ENCODE assay signal across 9 mouse cellular contexts in genomic region chr11:75535106-75535795, GRCm38 (mm10). TPM values are rescaled to one million over a fixed set of nuclear protein-coding genes. Genes with fewer than 3 reads are reported as not detected.
A peak's percentile ranks its signal among the peaks of the same experiment; 100 is the strongest.
DNase-seq lines count a peak whose midpoint lies in the region; ATAC-seq and TF ChIP-seq lines count a peak whose summit lies in the region.
"Had no signal": no experiment of that assay in that cellular context is flagged by ENCODE, and none has a peak within 500 bp of the region (broad histone marks: within the 10 kb centered on the region; RNA-seq: fewer than 3 reads in every experiment).

No protein-coding gene starts in this region.

- H3K27ac ChIP-seq in midbrain, embryonic 12.5 days (replicated peaks): no peak overlapping the region
- H3K27ac ChIP-seq in midbrain, embryonic 11.5 days (ENCODE audit: low read depth, low read length): no peak overlapping the region
- peak overlapping the region; percentile 41; the same call in 1 of the 2 replicates for H3K27ac ChIP-seq in kidney, embryonic 16.5 days (ENCODE audit: low read length)
- peak overlapping the region; percentile 91 for H3K27ac ChIP-seq in small intestine, adult 2 months (ENCODE audit: insufficient read depth, low read depth, low read length)
- no peak overlapping the region for H3K27ac ChIP-seq in lung, postnatal 0 days (ENCODE audit: low read length)
- H3K27ac ChIP-seq: embryonic facial prominence, embryonic 12.5 days had no signal

- no peaks in the 10 kb centered on the region; the same call in 1 of the 2 replicates for H3K27me3 ChIP-seq in midbrain, embryonic 12.5 days
- H3K27me3 ChIP-seq in midbrain, embryonic 11.5 days (ENCODE audit: control insufficient read depth, insufficient read depth, low read length): no peaks in the 10 kb centered on the region
- H3K27me3 ChIP-seq in kidney, embryonic 16.5 days (ENCODE audit: insufficient read depth, low read length): no peaks in the 10 kb centered on the region
- no peaks in the 10 kb centered on the region for H3K27me3 ChIP-seq in small intestine, adult 2 months (ENCODE audit: control insufficient read depth, insufficient read depth, low read length)
- no peaks in the 10 kb centered on the region for H3K27me3 ChIP-seq in lung, postnatal 0 days (replicated peaks; ENCODE audit: insufficient read depth, low read length)
- H3K27me3 ChIP-seq: embryonic facial prominence, embryonic 12.5 days had no signal

- ATAC-seq in cerebellum, adult (ENCODE audit: insufficient number of reproducible peaks, low FRiP score, low TSS enrichment): no peak
- ATAC-seq in midbrain, embryonic 12.5 days (ENCODE audit: low FRiP score, low read depth): no peak
- ATAC-seq in midbrain, embryonic 11.5 days (ENCODE audit: low FRiP score): no peak
- no peak for ATAC-seq in kidney, embryonic 16.5 days (ENCODE audit: low FRiP score, low TSS enrichment)
- ATAC-seq in lung, postnatal 0 days: no peak

- H3K9ac ChIP-seq in midbrain, embryonic 12.5 days (replicated peaks): 0 out of 2 replicates have a peak overlapping the region, but pooled peaks have one; percentile 7
- no peak overlapping the region for H3K9ac ChIP-seq in midbrain, embryonic 11.5 days (ENCODE audit: low read length)
- peak overlapping the region; percentile 44; the same call in 1 of the 2 replicates for H3K9ac ChIP-seq in kidney, embryonic 16.5 days (replicated peaks; ENCODE audit: low read length)
- H3K9ac ChIP-seq in lung, postnatal 0 days (replicated peaks; ENCODE audit: low read depth): no peak overlapping the region
- H3K9ac ChIP-seq: embryonic facial prominence, embryonic 12.5 days had no signal

- no peak overlapping the region for H3K4me2 ChIP-seq in midbrain, embryonic 12.5 days (replicated peaks)
- H3K4me2 ChIP-seq in midbrain, embryonic 11.5 days: no peak overlapping the region
- peak overlapping the region; percentile 26; the same call in 1 of the 2 replicates for H3K4me2 ChIP-seq in kidney, embryonic 16.5 days (replicated peaks; ENCODE audit: low read depth, low read length)
- H3K4me2 ChIP-seq in lung, postnatal 0 days (replicated peaks; ENCODE audit: low read depth, low read length): no peak overlapping the region
- H3K4me2 ChIP-seq: embryonic facial prominence, embryonic 12.5 days had no signal

- H3K36me3 ChIP-seq in midbrain, embryonic 12.5 days: no peaks in the 10 kb centered on the region
- no peaks in the 10 kb centered on the region for H3K36me3 ChIP-seq in midbrain, embryonic 11.5 days (ENCODE audit: control insufficient read depth, insufficient read depth, low read length)
- H3K36me3 ChIP-seq in kidney, embryonic 16.5 days (ENCODE audit: insufficient read depth, low read length): no peaks in the 10 kb centered on the region
- peaks cover 27% of the 10 kb centered on the region for H3K36me3 ChIP-seq in small intestine, adult 2 months (ENCODE audit: control insufficient read depth, insufficient read depth, low read length)
- no peaks in the 10 kb centered on the region for H3K36me3 ChIP-seq in lung, postnatal 0 days (ENCODE audit: insufficient read depth, low read length)
- H3K36me3 ChIP-seq: embryonic facial prominence, embryonic 12.5 days had no signal

- no peak for TF ChIP-seq EP300 in lung, postnatal 0 days (IDR thresholded peaks at IDR 0.05)

- no peak for TF ChIP-seq CTCF in small intestine, adult 2 months (IDR thresholded peaks at IDR 0.05; ENCODE audit: extremely low read depth, insufficient read length, insufficient replicate concordance, low read depth, low read length)
- no peak for TF ChIP-seq CTCF in lung, postnatal 0 days (IDR thresholded peaks at IDR 0.05)

- DNase-seq in cerebellum, adult 18-20 months: peak; percentile 49 to 53
- no peak for DNase-seq in midbrain, embryonic 11.5 days (ENCODE audit: low spot score, missing footprints)
- no peak for DNase-seq in lung, postnatal 0 days (ENCODE audit: low spot score)
- no peak for DNase-seq in adrenal gland, postnatal 4 days (ENCODE audit: low spot score in 2 of 2)

- H3K4me1 ChIP-seq in midbrain, embryonic 12.5 days: peaks cover 26% of the 10 kb centered on the region
- H3K4me1 ChIP-seq in midbrain, embryonic 11.5 days (ENCODE audit: control insufficient read depth, insufficient read depth, low read length): peaks cover 5% of the 10 kb centered on the region
- peaks cover 44% of the 10 kb centered on the region for H3K4me1 ChIP-seq in kidney, embryonic 16.5 days (ENCODE audit: insufficient read depth, low read length)
- peaks cover 16% of the 10 kb centered on the region for H3K4me1 ChIP-seq in small intestine, adult 2 months (ENCODE audit: control insufficient read depth, insufficient read depth, insufficient read length, low read length)
- peaks cover 20% of the 10 kb centered on the region for H3K4me1 ChIP-seq in lung, postnatal 0 days (ENCODE audit: insufficient read depth, low read depth, low read length)

- H3K9me3 ChIP-seq in midbrain, embryonic 12.5 days: no peaks in the 10 kb centered on the region
- H3K9me3 ChIP-seq in midbrain, embryonic 11.5 days (ENCODE audit: control insufficient read depth, low read length): no peaks in the 10 kb centered on the region
- H3K9me3 ChIP-seq in kidney, embryonic 16.5 days (ENCODE audit: low read length): no peaks in the 10 kb centered on the region
- H3K9me3 ChIP-seq in lung, postnatal 0 days (ENCODE audit: low read length): no peaks in the 10 kb centered on the region
- H3K9me3 ChIP-seq: embryonic facial prominence, embryonic 12.5 days had no signal

- no peak; the same call in 1 of the 2 replicates for TF ChIP-seq POLR2A in small intestine, adult 2 months (IDR thresholded peaks at IDR 0.05; ENCODE audit: low read depth, low read length)

- WGBS in midbrain, embryonic 12.5 days: 69% methylated on average over 13 of the region's 13 CpGs
- 63% methylated on average over 13 of the region's 13 CpGs for WGBS in midbrain, embryonic 11.5 days
- WGBS in kidney, embryonic 16.5 days: 20% methylated on average over 13 of the region's 13 CpGs
- WGBS in small intestine, adult 2 months: 36% methylated on average over 13 of the region's 13 CpGs
- WGBS in lung, postnatal 0 days: 40% methylated on average over 13 of the region's 13 CpGs

- H3K4me3 ChIP-seq in midbrain, embryonic 12.5 days: no peak overlapping the region
- H3K4me3 ChIP-seq in midbrain, embryonic 11.5 days (ENCODE audit: low read depth, low read length): no peak overlapping the region
- H3K4me3 ChIP-seq in kidney, embryonic 16.5 days (ENCODE audit: low read length): no peak overlapping the region
- H3K4me3 ChIP-seq in small intestine, adult 2 months (ENCODE audit: low read depth, low read length): peak overlapping the region; percentile 47
- no peak overlapping the region for H3K4me3 ChIP-seq in lung, postnatal 0 days (ENCODE audit: low read depth, low read length)
- H3K4me3 ChIP-seq: embryonic facial prominence, embryonic 12.5 days had no signal

RNA-seq across cellular contexts. Expression of gene Slc43a2, which starts 3.8 kb away (rescaled TPM):
- 12.7 and 15.4 TPM in 2 replicates for polyA plus RNA-seq in midbrain, embryonic 12.5 days (2016; fragmentation: Nextera tagmentation; extraction: Ambion mirVana)
- 3.3 and 3.7 TPM in 2 replicates for polyA plus RNA-seq in midbrain, embryonic 11.5 days (2014; fragmentation: Nextera tagmentation; extraction: Ambion mirVana)
- polyA plus RNA-seq in kidney, embryonic 16.5 days (2015; fragmentation: Nextera tagmentation; extraction: Ambion mirVana): 9.4 and 9.7 TPM in 2 replicates
- 165 and 508 TPM in 2 replicates for polyA plus RNA-seq in small intestine, adult 2 months (2012; rRNA removed)
- polyA plus RNA-seq in lung, postnatal 0 days (2015; fragmentation: Nextera tagmentation; extraction: Ambion mirVana): 18.2 and 24.0 TPM in 2 replicates
- 10 to 100 TPM; 24.2 to 33.0 TPM for total RNA-seq in adrenal gland, postnatal 4 days (2021)

RNA-seq across cellular contexts. Expression of gene Scarf1, which starts 21.9 kb away (rescaled TPM):
- polyA plus RNA-seq in midbrain, embryonic 12.5 days (2016; fragmentation: Nextera tagmentation; extraction: Ambion mirVana): 4.7 TPM in 2 replicates
- 2.9 and 3.4 TPM in 2 replicates for polyA plus RNA-seq in midbrain, embryonic 11.5 days (2014; fragmentation: Nextera tagmentation; extraction: Ambion mirVana)
- 19.2 and 19.5 TPM in 2 replicates for polyA plus RNA-seq in kidney, embryonic 16.5 days (2015; fragmentation: Nextera tagmentation; extraction: Ambion mirVana)
- polyA plus RNA-seq in small intestine, adult 2 months (2012; rRNA removed): 9.4 and 12.3 TPM in 2 replicates
- 18.5 and 21.2 TPM in 2 replicates for polyA plus RNA-seq in lung, postnatal 0 days (2015; fragmentation: Nextera tagmentation; extraction: Ambion mirVana)
- 10 to 100 TPM; 13.8 to 14.4 TPM for total RNA-seq in adrenal gland, postnatal 4 days (2021)

RNA-seq across cellular contexts. Expression of gene Rilp, which starts 25.4 kb away (rescaled TPM):
- polyA plus RNA-seq in midbrain, embryonic 12.5 days (2016; fragmentation: Nextera tagmentation; extraction: Ambion mirVana): 0.30 and 0.66 TPM in 2 replicates
- 0.53 and 0.72 TPM in 2 replicates for polyA plus RNA-seq in midbrain, embryonic 11.5 days (2014; fragmentation: Nextera tagmentation; extraction: Ambion mirVana)
- polyA plus RNA-seq in kidney, embryonic 16.5 days (2015; fragmentation: Nextera tagmentation; extraction: Ambion mirVana): 1.7 and 2.0 TPM in 2 replicates
- polyA plus RNA-seq in small intestine, adult 2 months (2012; rRNA removed): 8.0 and 15.0 TPM in 2 replicates
- 12.4 and 15.7 TPM in 2 replicates for polyA plus RNA-seq in lung, postnatal 0 days (2015; fragmentation: Nextera tagmentation; extraction: Ambion mirVana)
- 1 to 10 TPM; 7.7 to 8.5 TPM for total RNA-seq in adrenal gland, postnatal 4 days (2021)

RNA-seq across cellular contexts. Expression of gene Prpf8, which starts 48.6 kb away (rescaled TPM):
- polyA plus RNA-seq in midbrain, embryonic 12.5 days (2016; fragmentation: Nextera tagmentation; extraction: Ambion mirVana): 78.5 and 81.6 TPM in 2 replicates
- polyA plus RNA-seq in midbrain, embryonic 11.5 days (2014; fragmentation: Nextera tagmentation; extraction: Ambion mirVana): 94.9 and 100.0 TPM in 2 replicates
- 64.0 and 66.2 TPM in 2 replicates for polyA plus RNA-seq in kidney, embryonic 16.5 days (2015; fragmentation: Nextera tagmentation; extraction: Ambion mirVana)
- 23.4 and 44.2 TPM in 2 replicates for polyA plus RNA-seq in small intestine, adult 2 months (2012; rRNA removed)
- polyA plus RNA-seq in lung, postnatal 0 days (2015; fragmentation: Nextera tagmentation; extraction: Ambion mirVana): 19.7 and 22.5 TPM in 2 replicates
- 100 to 1,000 TPM; 142 to 156 TPM for total RNA-seq in adrenal gland, postnatal 4 days (2021)

RNA-seq across cellular contexts. Expression of gene Pitpna, which starts 52.6 kb away (rescaled TPM):
- polyA plus RNA-seq in midbrain, embryonic 12.5 days (2016; fragmentation: Nextera tagmentation; extraction: Ambion mirVana): 107 and 114 TPM in 2 replicates
- 87.9 and 90.7 TPM in 2 replicates for polyA plus RNA-seq in midbrain, embryonic 11.5 days (2014; fragmentation: Nextera tagmentation; extraction: Ambion mirVana)
- polyA plus RNA-seq in kidney, embryonic 16.5 days (2015; fragmentation: Nextera tagmentation; extraction: Ambion mirVana): 70.4 and 72.1 TPM in 2 replicates
- polyA plus RNA-seq in small intestine, adult 2 months (2012; rRNA removed): 88.0 and 185 TPM in 2 replicates
- polyA plus RNA-seq in lung, postnatal 0 days (2015; fragmentation: Nextera tagmentation; extraction: Ambion mirVana): 71.1 and 74.4 TPM in 2 replicates
- total RNA-seq in adrenal gland, postnatal 4 days (2021): 100 to 1,000 TPM; 120 to 135 TPM

Comparison
In these comparisons a context has a peak if more than half of its experiments do, and no peak if none do; other contexts are left out.
1. H3K9ac ChIP-seq: peak in midbrain, embryonic 12.5 days (single experiment) and kidney, embryonic 16.5 days (single experiment); none in midbrain, embryonic 11.5 days (single experiment) and lung, postnatal 0 days (single experiment).
2. DNase-seq: peak in cerebellum, adult 18-20 months (2 of 2); none in midbrain, embryonic 11.5 days (single experiment), lung, postnatal 0 days (single experiment) and adrenal gland, postnatal 4 days (0 of 2).
3. H3K27ac ChIP-seq: peak in kidney, embryonic 16.5 days (single experiment) and small intestine, adult 2 months (single experiment); none in midbrain, embryonic 12.5 days (single experiment), midbrain, embryonic 11.5 days (single experiment) and lung, postnatal 0 days (single experiment).